Mouse (Mus musculus) forebrain, embryonic 13.5 days (tissue): ENCODE measurements around the gene Heatr5a. TPM values are rescaled to one million over a fixed set of nuclear protein-coding genes. Genes with fewer than 3 reads are reported as not detected.

ENCODE experiments used
- ATAC-seq: fragments of 200-750 bp; cut with Nextera tagmentation; 2 replicates; pipeline ENCODE4 v1.8.0; 2017
- H3K27ac ChIP-seq: fragments of 300-500 bp; sonication (generic); 2 replicates; pipeline ENCODE4 v1.5.1; 2015; ENCODE audit warnings: inconsistent platforms, mild to moderate bottlenecking, moderate library complexity
- H3K27me3 ChIP-seq: fragments of 300-500 bp; sonication (generic); 2 replicates; pipeline ENCODE4 v1.6.1; 2015; ENCODE audit warnings: mild to moderate bottlenecking, inconsistent platforms
- H3K36me3 ChIP-seq: fragments of 300-500 bp; sonication (generic); 2 replicates; pipeline ENCODE4 v1.6.1; 2015; ENCODE audit warnings: mild to moderate bottlenecking, inconsistent platforms; ENCODE audit not compliant: poor library complexity, severe bottlenecking
- H3K4me1 ChIP-seq: fragments of 300-500 bp; sonication (generic); 2 replicates; pipeline ENCODE4 v1.6.1; 2015; ENCODE audit warnings: inconsistent platforms
- H3K4me2 ChIP-seq: fragments of 300-500 bp; sonication (generic); 2 replicates; pipeline ENCODE4 v1.6.1; 2015; ENCODE audit warnings: inconsistent platforms, mild to moderate bottlenecking, moderate library complexity
- H3K4me3 ChIP-seq: fragments of 300-500 bp; sonication (generic); 2 replicates; pipeline ENCODE4 v1.5.1; 2015; ENCODE audit warnings: mild to moderate bottlenecking, inconsistent platforms
- H3K9ac ChIP-seq: fragments of 300-500 bp; sonication (generic); 2 replicates; pipeline ENCODE4 v1.6.1; 2015; ENCODE audit warnings: mild to moderate bottlenecking, inconsistent platforms
- H3K9me3 ChIP-seq: fragments of 300-500 bp; sonication (generic); replicated peaks from 2 replicates; pipeline ENCODE4 v1.6.1; 2016; ENCODE audit warnings: inconsistent platforms
- WGBS: fragments of 180-500 bp; shearing (Covaris S2); methylation state at CpG from one replicate; pipeline ENCODE4 v1.1.7; 2015; 5-methylcytosine and 5-hydroxymethylcytosine counted together
- polyA plus RNA-seq: library from polyadenylated mRNA; unstranded; fragments of >200 nt; fragmentation: Nextera tagmentation; extraction: Ambion mirVana; gene quantifications from 2 replicates; pipeline ENCODE4 v1.2.1, GENCODE M21; 2015

Heatr5a gene
- 6.7 and 7.3 TPM in 2 replicates for polyA plus RNA-seq

DNA sequence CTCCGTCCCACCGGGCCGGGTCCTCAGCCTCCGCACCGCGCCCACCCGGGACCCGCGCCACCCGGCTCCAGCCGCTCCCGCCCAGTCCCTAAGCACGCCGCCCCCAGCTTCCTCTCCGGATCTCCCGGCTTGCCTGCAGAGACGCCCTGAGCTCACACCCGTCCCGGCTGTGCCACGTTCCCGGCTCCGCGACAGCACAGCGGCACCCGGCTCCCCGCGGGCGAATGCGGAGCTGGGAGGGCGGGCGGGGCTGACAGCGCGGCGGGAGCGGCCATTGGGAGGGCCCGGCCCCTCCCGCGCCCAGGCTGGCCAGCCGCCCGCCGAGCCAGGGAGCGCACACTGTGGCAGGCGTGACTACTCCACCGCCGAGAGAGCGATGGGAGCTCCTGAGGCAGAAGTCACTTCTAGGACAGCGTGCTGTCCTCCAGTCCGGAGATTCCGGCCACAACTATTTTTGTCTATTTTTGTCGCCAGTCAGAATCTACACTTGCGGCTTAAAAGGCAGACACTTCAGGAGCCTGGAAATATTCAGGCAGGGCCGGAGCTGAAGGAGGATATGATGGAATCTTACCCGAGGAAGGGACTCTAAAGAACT lies at the start of gene Heatr5a:
TSS of gene Heatr5a (minus strand) at position 252 of the 595 bp plus-strand sequence.
- ATAC-seq, result peak; percentile 98
- Histone ChIP-seq H3K9ac (peak within 1 kb of the TSS; percentile 85), H3K27ac (peak within 1 kb of the TSS; percentile 86), H3K27me3 (no peaks in the 10 kb centered on the region), H3K4me3 (peak within 1 kb of the TSS; percentile 94), H3K4me1 (peaks cover 11% of the 10 kb centered on the region), H3K36me3 (no peaks in the 10 kb centered on the region), H3K4me2 (peak within 1 kb of the TSS; percentile 76), H3K9me3 (no peaks in the 10 kb centered on the region)
- WGBS, result under 1% methylated on average over 53 of the region's 53 CpGs

DNA sequence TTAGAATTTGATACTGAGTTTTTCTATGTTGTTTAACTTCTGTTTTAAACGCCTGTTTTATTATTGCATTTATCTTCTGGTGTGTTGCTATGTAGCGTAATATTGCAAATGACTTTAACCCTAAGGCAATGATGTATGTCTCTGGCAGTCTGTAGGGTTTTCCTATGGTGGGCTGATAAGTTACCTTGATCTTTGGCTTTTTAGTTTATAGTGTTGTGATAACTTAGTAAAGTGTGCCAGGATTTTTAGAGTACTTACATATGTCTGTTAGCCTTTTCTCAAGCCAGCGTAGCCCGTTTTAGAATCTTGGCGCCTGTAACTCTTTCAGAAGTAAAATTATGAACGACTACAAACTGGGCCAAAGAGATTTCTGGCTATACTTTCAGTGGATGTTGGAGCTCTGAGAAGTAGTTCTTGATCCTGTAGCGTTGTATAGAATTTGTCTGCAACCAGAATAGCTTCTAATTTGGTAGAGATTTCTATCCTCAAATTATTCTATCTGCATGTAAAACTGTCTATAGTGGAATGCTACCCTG lies 43.4 kb upstream of the Heatr5a start:
- Histone ChIP-seq H3K4me1 (peaks cover 14% of the 10 kb centered on the region; the same call in 1 of the 2 replicates), H3K4me2 (no peak overlapping the region), H3K9me3 (no peaks in the 10 kb centered on the region), H3K4me3 (no peak overlapping the region), H3K27ac (no peak overlapping the region), H3K36me3 (no peaks in the 10 kb centered on the region), H3K27me3 (no peaks in the 10 kb centered on the region), H3K9ac (no peak overlapping the region)
- WGBS, result 91% methylated on average over 7 of the region's 7 CpGs
- no peak for ATAC-seq

DNA sequence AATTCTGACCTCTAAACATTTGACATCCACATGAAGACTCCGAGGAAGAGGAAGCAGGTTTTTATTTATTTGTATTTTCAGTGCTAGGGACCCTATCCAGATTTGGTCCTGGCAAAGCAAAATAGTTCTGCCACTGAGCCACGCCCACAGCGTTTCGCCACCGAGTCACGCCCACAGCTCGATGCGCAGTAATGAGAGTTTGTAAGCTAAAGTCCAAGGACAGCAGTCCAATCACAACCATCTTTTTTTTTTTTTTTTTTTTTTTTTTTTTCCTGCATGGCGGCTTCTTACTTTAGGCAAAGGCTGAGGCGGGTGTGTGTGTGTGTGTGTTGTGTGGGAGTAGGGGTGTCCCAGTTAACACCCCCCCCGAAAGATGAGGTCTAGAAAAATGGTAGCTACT lies 42.9 kb upstream of the Heatr5a start:
- H3K4me1 ChIP-seq, result peaks cover 17% of the 10 kb centered on the region; the same call in 1 of the 2 replicates
- H3K9ac ChIP-seq, result no peak overlapping the region
- H3K36me3 ChIP-seq, result no peaks in the 10 kb centered on the region
- no peak overlapping the region for H3K27ac ChIP-seq
- 89% methylated on average over 11 of the region's 11 CpGs for WGBS
- H3K4me3 ChIP-seq, result no peak overlapping the region
- no peak for ATAC-seq
- no peak overlapping the region for H3K4me2 ChIP-seq
- no peaks in the 10 kb centered on the region for H3K9me3 ChIP-seq
- H3K27me3 ChIP-seq, result no peaks in the 10 kb centered on the region

GRCm38 (mm10) chr12:52013274-52013673 lies 42.2 kb upstream of the Heatr5a start:
- no peaks in the 10 kb centered on the region for H3K9me3 ChIP-seq
- no peak for ATAC-seq
- WGBS, result 74% methylated on average over 9 of the region's 9 CpGs

DNA sequence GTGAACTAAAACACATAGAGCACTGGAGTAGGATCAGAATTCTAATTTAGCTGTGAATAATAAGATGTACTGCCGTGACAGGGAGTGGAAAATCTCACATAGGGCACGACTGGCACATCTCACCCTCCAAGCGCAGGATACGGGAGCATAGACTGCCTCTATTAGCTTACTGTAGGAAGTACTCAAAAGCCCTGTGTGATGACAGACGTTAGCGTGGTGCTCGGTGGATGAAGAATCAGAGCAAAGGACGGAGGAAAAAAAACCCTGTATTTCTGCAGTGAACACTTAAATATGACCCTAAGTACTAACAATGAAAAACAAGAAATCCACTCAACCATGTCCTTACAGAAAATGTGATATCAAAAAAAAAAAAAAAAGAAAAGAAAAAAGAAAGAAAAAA lies 41.0 kb upstream of the Heatr5a start:
- Histone ChIP-seq H3K4me1 (peaks cover 18% of the 10 kb centered on the region; the same call in 1 of the 2 replicates), H3K9me3 (no peaks in the 10 kb centered on the region), H3K27ac (peak overlapping the region; percentile 25; the same call in 1 of the 2 replicates), H3K4me2 (no peak overlapping the region), H3K9ac (no peak overlapping the region), H3K36me3 (no peaks in the 10 kb centered on the region), H3K27me3 (no peaks in the 10 kb centered on the region), H3K4me3 (no peak overlapping the region)
- 80% methylated on average over 8 of the region's 8 CpGs for WGBS
- ATAC-seq, result no peak

More at GRCm38 (mm10) chr12:52013274-52013673, 42.2 kb upstream of the Heatr5a start:
- Histone ChIP-seq H3K36me3 (no peaks in the 10 kb centered on the region), H3K27ac (no peak overlapping the region), H3K27me3 (no peaks in the 10 kb centered on the region), H3K4me1 (peaks cover 18% of the 10 kb centered on the region; the same call in 1 of the 2 replicates), H3K4me2 (no peak overlapping the region), H3K9ac (no peak overlapping the region), H3K4me3 (no peak overlapping the region)

GRCm38 (mm10) chr12:52010630-52010961 lies 39.5 kb upstream of the Heatr5a start:
- no peaks in the 10 kb centered on the region for H3K27me3 ChIP-seq
- no peaks in the 10 kb centered on the region for H3K36me3 ChIP-seq
- peak overlapping the region; percentile 61 for H3K4me2 ChIP-seq
- H3K4me1 ChIP-seq, result peaks cover 19% of the 10 kb centered on the region; the same call in 1 of the 2 replicates
- peak overlapping the region; percentile 33 for H3K4me3 ChIP-seq
- no peaks in the 10 kb centered on the region for H3K9me3 ChIP-seq
- 39% methylated on average over 2 of the region's 2 CpGs for whole genome bisulfite sequencing
- H3K9ac ChIP-seq, result peak overlapping the region; percentile 45
- H3K27ac ChIP-seq, result peak overlapping the region; percentile 73
- no peak for ATAC-seq

DNA sequence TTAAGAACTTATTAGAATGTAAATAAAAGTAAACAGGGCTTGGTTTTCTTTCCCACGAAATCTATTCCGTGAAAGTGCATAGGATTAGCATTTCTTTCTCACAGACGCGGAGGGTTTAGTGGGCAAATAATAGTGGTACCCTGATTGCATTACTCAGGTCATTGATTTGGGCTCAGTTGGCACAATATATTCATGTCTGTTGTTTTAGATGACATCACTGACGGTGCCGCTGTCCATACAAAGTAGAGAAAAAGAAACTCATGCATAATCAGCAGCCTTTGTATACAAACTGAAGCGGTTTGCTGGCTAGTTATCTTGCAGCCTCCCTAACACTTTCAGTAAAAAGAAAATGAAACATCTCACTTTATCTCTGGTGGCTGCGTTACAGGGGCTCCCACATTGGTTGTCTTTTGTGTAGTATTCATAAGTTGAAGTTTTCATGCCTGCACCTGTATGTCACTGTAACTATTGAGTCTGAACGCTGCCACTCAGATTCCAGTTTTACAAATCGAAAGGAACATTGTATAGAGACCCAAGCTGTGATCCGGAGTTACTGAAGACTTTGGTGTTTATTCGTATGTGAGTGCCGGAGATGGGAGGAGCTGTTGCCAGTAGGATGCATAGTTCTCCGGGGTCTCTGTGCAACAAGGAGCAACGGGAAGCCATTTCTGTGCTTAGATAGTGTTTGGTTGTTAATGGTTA lies 39.0 kb upstream of the Heatr5a start:
- H3K27ac ChIP-seq, result peak overlapping the region; percentile 73
- peak overlapping the region; percentile 45 for H3K9ac ChIP-seq
- ATAC-seq, result peak; percentile 68; the same call in 1 of the 2 replicates
- peak overlapping the region; percentile 33 for H3K4me3 ChIP-seq
- no peaks in the 10 kb centered on the region for H3K27me3 ChIP-seq
- 15% methylated on average over 15 of the region's 15 CpGs for WGBS
- peaks cover 21% of the 10 kb centered on the region; the same call in 1 of the 2 replicates for H3K4me1 ChIP-seq
- H3K36me3 ChIP-seq, result no peaks in the 10 kb centered on the region
- peak overlapping the region; percentile 61 for H3K4me2 ChIP-seq
- no peaks in the 10 kb centered on the region for H3K9me3 ChIP-seq

DNA sequence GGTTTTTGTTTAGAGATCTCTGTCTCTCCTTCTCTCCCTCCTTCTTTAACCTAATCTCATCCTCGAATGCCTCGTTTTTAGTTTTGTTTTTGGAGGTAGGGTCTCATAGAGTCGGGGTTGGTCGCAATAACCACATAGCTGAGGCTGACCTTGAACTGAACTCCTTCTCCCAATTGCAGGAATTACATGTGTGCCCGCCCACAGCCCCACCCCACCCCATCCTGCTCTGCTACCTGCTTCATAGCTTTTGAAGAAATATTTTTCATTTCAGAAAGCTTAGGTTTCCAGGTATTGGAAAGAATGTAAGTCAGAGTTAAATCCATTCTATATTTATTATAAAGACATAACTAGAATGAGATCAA lies 35.5 kb upstream of the Heatr5a start:
- Histone ChIP-seq H3K4me1 (peaks cover 21% of the 10 kb centered on the region; the same call in 1 of the 2 replicates), H3K4me2 (peak overlapping the region; percentile 64), H3K9ac (peak overlapping the region; percentile 78; the same call in 1 of the 2 replicates), H3K9me3 (no peaks in the 10 kb centered on the region), H3K36me3 (no peaks in the 10 kb centered on the region), H3K27ac (no peak overlapping the region; the same call in 1 of the 2 replicates), H3K27me3 (no peaks in the 10 kb centered on the region), H3K4me3 (peak overlapping the region; percentile 63)
- peak; percentile 32; the same call in 1 of the 2 replicates for ATAC-seq
- 44% methylated on average over 5 of the region's 5 CpGs for WGBS

DNA sequence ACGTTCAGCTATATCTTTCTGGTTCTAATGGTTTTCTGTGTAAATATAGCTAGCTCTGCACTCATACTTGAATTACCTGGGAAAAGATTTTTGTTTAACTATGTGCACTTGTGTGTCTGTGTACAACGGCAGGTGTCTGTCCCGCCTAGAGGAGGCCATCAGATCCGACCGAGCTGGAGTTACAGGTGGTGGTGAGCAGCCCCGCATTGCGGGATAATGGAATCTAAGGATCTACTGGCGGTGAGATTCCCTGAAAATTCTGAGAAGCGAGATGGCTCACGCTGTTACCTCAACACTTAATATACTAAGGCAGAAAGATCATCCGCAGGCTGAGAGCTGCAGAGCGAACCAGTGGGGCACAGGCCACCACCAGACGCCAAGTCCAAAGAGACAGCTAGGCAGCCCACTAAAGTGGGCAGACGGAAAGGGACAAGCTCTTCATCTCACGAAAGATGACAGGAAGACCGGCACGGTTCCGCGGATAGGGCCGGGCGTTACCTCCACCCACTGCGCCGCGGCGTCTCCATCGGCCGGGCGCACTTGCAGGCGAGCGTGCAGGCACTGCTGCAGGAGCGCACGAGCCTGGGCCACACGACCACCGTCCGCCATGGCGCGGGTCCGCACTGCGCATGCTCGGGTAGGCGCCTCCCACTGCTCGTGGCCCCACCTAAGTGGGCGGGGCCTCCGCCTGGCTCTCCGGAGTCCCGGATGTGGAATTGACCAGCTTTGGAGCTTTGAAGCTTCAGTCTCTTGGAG lies 34.9 kb upstream of the Heatr5a start, which contains the start of gene Dtd2:
TSS of gene Dtd2 (minus strand) at position 625 of the 756 bp plus-strand sequence.
- WGBS, result 3% methylated on average over 46 of the region's 46 CpGs
- peak within 1 kb of the TSS; percentile 78 for H3K9ac ChIP-seq
- H3K4me1 ChIP-seq, result peaks cover 18% of the 10 kb centered on the region; the same call in 1 of the 2 replicates

DNA sequence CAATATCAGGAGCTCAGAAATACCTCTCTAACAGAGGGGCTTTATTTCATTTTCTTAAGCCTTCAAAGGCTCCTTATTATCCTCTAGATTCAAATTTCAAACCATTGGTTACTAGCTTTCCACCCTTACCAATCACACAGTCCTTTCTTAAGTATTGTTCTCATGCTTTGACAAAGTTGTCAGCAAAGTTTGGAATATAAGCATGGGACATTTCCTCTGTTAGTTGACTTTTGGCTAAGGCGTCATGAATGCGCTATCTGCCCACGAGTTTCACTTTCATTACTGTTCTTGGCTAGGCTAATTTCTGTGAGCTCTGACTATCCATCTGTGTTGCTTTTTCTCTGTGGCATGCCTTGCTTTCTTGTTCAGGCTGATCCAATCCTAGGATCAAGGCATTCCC lies 31.6 kb upstream of the Heatr5a start:
- no peak for ATAC-seq
- H3K36me3 ChIP-seq, result peaks cover 16% of the 10 kb centered on the region
- WGBS, result 94% methylated on average over 3 of the region's 3 CpGs
- no peak overlapping the region for H3K4me3 ChIP-seq
- H3K9ac ChIP-seq, result no peak overlapping the region
- H3K27me3 ChIP-seq, result no peaks in the 10 kb centered on the region
- H3K4me1 ChIP-seq, result 0 out of 2 replicates have a peak, but pooled peaks cover 2% of the 10 kb centered on the region
- no peaks in the 10 kb centered on the region for H3K9me3 ChIP-seq
- no peak overlapping the region for H3K4me2 ChIP-seq
- no peak overlapping the region for H3K27ac ChIP-seq

More for the DNA sequence above, 34.9 kb upstream of the Heatr5a start, which contains the start of gene Dtd2:
- H3K4me3 ChIP-seq, result peak within 1 kb of the TSS; percentile 63
- peak; percentile 93 for ATAC-seq
- H3K9me3 ChIP-seq, result no peaks in the 10 kb centered on the region
- no peaks in the 10 kb centered on the region for H3K36me3 ChIP-seq
- H3K4me2 ChIP-seq, result peak within 1 kb of the TSS; percentile 64
- no peaks in the 10 kb centered on the region for H3K27me3 ChIP-seq
- H3K27ac ChIP-seq, result peak within 1 kb of the TSS; percentile 11; the same call in 1 of the 2 replicates

GRCm38 (mm10) chr12:52001544-52001943 lies 30.4 kb upstream of the Heatr5a start:
- Histone ChIP-seq H3K9ac (no peak overlapping the region), H3K4me3 (no peak overlapping the region), H3K4me1 (0 out of 2 replicates have a peak, but pooled peaks cover 2% of the 10 kb centered on the region), H3K36me3 (peaks cover 24% of the 10 kb centered on the region), H3K27me3 (no peaks in the 10 kb centered on the region), H3K27ac (no peak overlapping the region), H3K9me3 (no peaks in the 10 kb centered on the region), H3K4me2 (no peak overlapping the region)
- ATAC-seq, result peak; percentile 77
- 28% methylated on average over 4 of the region's 4 CpGs for WGBS
